Mouse (Mus musculus): ENCODE measurements around the gene Myom1. TPM values are rescaled to one million over a fixed set of nuclear protein-coding genes. Genes with fewer than 3 reads are reported as not detected.

Myom1 gene
- polyA plus RNA-seq, 1 experiment from 2014 or later: 10.8 TPM

DNA sequence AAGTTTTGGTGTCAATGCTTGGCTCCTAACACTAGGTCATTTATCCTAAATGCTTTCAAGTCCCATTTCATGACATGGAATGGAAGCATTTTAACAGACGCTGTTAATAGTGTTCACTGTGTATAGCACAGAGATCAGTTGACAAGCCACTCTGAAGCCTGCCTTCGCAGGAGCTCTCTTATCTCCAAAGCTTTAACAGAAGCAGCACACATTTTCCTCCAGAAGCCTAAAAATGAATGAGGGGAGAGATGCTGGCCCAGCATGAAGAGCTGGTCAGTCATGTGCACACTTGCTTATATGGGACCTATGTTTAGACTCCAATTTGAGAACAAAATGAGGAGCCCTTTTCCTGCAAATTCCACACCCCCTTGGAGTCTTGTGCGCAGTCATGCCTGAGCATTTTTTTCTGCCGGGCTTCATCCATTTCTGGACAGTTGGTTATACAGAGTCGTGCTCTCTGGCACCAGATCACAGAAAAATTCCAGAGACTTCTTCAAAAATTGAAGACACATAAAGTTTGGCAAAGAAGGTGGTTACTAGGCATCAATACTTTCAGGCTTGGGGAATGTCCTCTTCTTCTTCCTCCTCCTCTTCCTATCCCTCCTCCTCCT, 165.9 kb downstream of the Myom1 start:
- Histone ChIP-seq H3K4me3 (ENCODE audit: low read length) (no peak overlapping the region), H3K9ac (ENCODE audit: low read depth, low read length) (no peak overlapping the region), H3K4me1 (ENCODE audit: control insufficient read depth, insufficient read depth, low read length) (no peaks in the 10 kb centered on the region), H3K4me2 (ENCODE audit: low read depth, low read length) (no peak overlapping the region), H3K36me3 (ENCODE audit: control insufficient read depth, insufficient read depth, low read length) (no peaks in the 10 kb centered on the region), H3K9me3 (ENCODE audit: control insufficient read depth, low read length) (no peaks in the 10 kb centered on the region), H3K27me3 (replicated peaks; ENCODE audit: control insufficient read depth, insufficient read depth, low read length) (no peaks in the 10 kb centered on the region), H3K27ac (ENCODE audit: low read length) (no peak overlapping the region)
- 62% methylated on average over 5 of the region's 5 CpGs for WGBS
- ATAC-seq: no peak

DNA sequence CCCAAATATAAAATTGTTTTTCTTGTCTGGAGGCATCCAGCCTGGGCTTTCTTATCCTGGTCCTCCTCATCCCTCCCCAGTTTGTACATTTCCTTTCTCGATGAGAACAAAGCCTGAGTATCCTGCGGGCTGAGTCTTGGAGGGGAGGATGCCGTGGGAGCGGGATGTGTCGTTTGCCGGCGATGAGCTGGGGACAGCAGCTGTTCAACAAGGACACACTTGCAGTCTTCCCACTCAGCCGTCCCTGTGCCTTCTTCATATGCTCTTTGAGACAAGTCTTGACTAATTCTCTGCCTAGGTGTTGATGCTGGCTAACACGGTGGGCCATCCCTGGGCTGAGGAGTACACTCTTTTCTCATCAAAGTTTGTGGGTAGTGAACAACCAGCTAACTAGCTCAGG, 166.4 kb downstream of the Myom1 start:
- no peak for ATAC-seq
- 58% methylated on average over 9 of the region's 9 CpGs for WGBS
- H3K4me1 ChIP-seq (ENCODE audit: control insufficient read depth, insufficient read depth, low read length): no peaks in the 10 kb centered on the region
- H3K4me3 ChIP-seq (ENCODE audit: low read length): no peak overlapping the region
- H3K9me3 ChIP-seq (ENCODE audit: control insufficient read depth, low read length): no peaks in the 10 kb centered on the region
- no peaks in the 10 kb centered on the region for H3K36me3 ChIP-seq (ENCODE audit: control insufficient read depth, insufficient read depth, low read length)
- H3K27me3 ChIP-seq (replicated peaks; ENCODE audit: control insufficient read depth, insufficient read depth, low read length): no peaks in the 10 kb centered on the region
- no peak overlapping the region for H3K27ac ChIP-seq (ENCODE audit: low read length)
- H3K4me2 ChIP-seq (ENCODE audit: low read depth, low read length): no peak overlapping the region
- no peak overlapping the region for H3K9ac ChIP-seq (ENCODE audit: low read depth, low read length)

DNA sequence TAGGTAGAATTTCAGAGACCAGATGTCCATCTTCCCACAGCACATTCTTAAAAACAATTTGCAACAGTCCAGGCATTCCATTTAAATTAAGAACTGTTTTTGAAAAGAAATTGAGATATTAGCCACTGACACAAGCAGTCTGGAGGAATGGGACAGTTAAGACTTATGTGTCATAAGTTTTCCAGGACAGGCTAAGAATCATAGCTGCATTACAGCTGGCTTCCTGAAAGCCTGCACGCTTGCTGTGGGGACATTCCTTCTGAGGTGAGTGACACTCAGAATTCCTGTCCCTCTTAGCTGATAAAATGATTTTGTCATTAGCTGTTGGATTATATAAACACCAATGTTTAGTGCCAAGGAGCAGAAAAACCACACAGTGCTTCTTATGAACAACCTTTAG, 167.2 kb downstream of the Myom1 start:
- H3K4me1 ChIP-seq (ENCODE audit: control insufficient read depth, insufficient read depth, low read length): no peaks in the 10 kb centered on the region
- WGBS: 61% methylated on average over 1 of the region's 1 CpGs
- H3K27me3 ChIP-seq (replicated peaks; ENCODE audit: control insufficient read depth, insufficient read depth, low read length): no peaks in the 10 kb centered on the region
- H3K4me3 ChIP-seq (ENCODE audit: low read length): no peak overlapping the region
- H3K27ac ChIP-seq (ENCODE audit: low read length): no peak overlapping the region
- no peaks in the 10 kb centered on the region for H3K36me3 ChIP-seq (ENCODE audit: control insufficient read depth, insufficient read depth, low read length)
- no peaks in the 10 kb centered on the region for H3K9me3 ChIP-seq (ENCODE audit: control insufficient read depth, low read length)
- no peak overlapping the region for H3K4me2 ChIP-seq (ENCODE audit: low read depth, low read length)
- no peak overlapping the region for H3K9ac ChIP-seq (ENCODE audit: low read depth, low read length)
- ATAC-seq: no peak

DNA sequence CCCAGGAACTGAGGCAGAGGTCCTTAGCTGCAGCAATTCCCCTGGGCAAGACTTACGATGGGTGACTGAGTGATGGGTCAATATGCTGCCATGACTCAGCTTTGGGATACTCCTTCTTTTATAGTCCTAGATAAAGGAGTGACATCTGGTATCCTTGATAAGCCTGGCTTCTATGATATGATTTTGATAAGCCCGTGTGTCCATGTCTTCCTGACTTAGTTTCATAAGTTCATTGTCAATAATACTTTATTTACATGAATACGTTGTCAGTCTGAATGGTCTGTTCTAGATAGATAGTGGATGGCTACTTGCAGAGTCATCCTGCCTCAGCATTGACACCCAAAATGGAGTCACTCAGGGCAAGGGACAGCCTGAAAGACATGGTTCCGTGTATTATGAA, 168.7 kb downstream of the Myom1 start:
- no peaks in the 10 kb centered on the region for H3K9me3 ChIP-seq (ENCODE audit: control insufficient read depth, low read length)
- ATAC-seq: no peak
- H3K4me1 ChIP-seq (ENCODE audit: control insufficient read depth, insufficient read depth, low read length): no peaks in the 10 kb centered on the region
- no peak overlapping the region for H3K9ac ChIP-seq (ENCODE audit: low read depth, low read length)
- WGBS: 73% methylated on average over 4 of the region's 4 CpGs
- H3K4me3 ChIP-seq (ENCODE audit: low read length): no peak overlapping the region
- H3K4me2 ChIP-seq (ENCODE audit: low read depth, low read length): no peak overlapping the region
- H3K36me3 ChIP-seq (ENCODE audit: control insufficient read depth, insufficient read depth, low read length): no peaks in the 10 kb centered on the region
- H3K27ac ChIP-seq (ENCODE audit: low read length): no peak overlapping the region
- H3K27me3 ChIP-seq (replicated peaks; ENCODE audit: control insufficient read depth, insufficient read depth, low read length): no peaks in the 10 kb centered on the region

Other genes with a start within 250 kb of the Myom1 start
- 43.0 and 43.5 TPM in 2 replicates for gene Tgif1, start 149.1 kb upstream of the Myom1 start, polyA plus RNA-seq (2015; fragmentation: Nextera tagmentation; extraction: Ambion mirVana)
- gene Myl12a, start 245 bp downstream of the Myom1 start, polyA plus RNA-seq (2015; fragmentation: Nextera tagmentation; extraction: Ambion mirVana): 485 and 503 TPM in 2 replicates
- 19.2 and 22.7 TPM in 2 replicates for gene Lpin2, start 179.9 kb downstream of the Myom1 start, polyA plus RNA-seq (2015; fragmentation: Nextera tagmentation; extraction: Ambion mirVana)